Mouse (Mus musculus): ENCODE results near the gene Sfxn5. TPM values are rescaled to one million over a fixed set of nuclear protein-coding genes. Genes with fewer than 3 reads are reported as not detected.

The Sfxn5 gene
- total and polyA plus RNA-seq, 3 experiments, result 1.8 to 3.0 TPM; not detected in 1

- no peak for TF ChIP-seq ELF1 (IDR thresholded peaks at IDR 0.05; ENCODE audit: low read depth, low read length)
- TF ChIP-seq ETS1 (IDR thresholded peaks at IDR 0.05; ENCODE audit: low read depth, low read length), result no peak
- no peak for TF ChIP-seq TAL1 (IDR thresholded peaks at IDR 0.05; ENCODE audit: low read length)
- no peak for TF ChIP-seq RCOR1 (IDR thresholded peaks at IDR 0.05; ENCODE audit: low read depth, low read length)
- no peak for TF ChIP-seq ZC3H11A (IDR thresholded peaks at IDR 0.05; ENCODE audit: low read depth, low read length)
- TF ChIP-seq BHLHE40 (IDR thresholded peaks at IDR 0.05; ENCODE audit: borderline replicate concordance, low read depth, low read length), result no peak
- TF ChIP-seq ZNF384 (IDR thresholded peaks at IDR 0.05; ENCODE audit: low read depth, low read length), result no peak
- no peak for TF ChIP-seq MYB (IDR thresholded peaks at IDR 0.05; ENCODE audit: low read depth, low read length)
- no peak for TF ChIP-seq EP300 (IDR thresholded peaks at IDR 0.05; ENCODE audit: low read depth in 1 of 2, low read length in 2 of 2)
- no peak for TF ChIP-seq USF1 (IDR thresholded peaks at IDR 0.05; ENCODE audit: low read depth, low read length)
- TF ChIP-seq MYC (IDR thresholded peaks at IDR 0.05; ENCODE audit: low read depth, low read length), result no peak
- H3K27ac ChIP-seq (ENCODE audit: control insufficient read depth, low read depth, low read length), result no peak overlapping the region
- H3K27me3 ChIP-seq (ENCODE audit: control insufficient read depth in 1 of 2, insufficient read depth in 2 of 2, low read length in 2 of 2), result no peaks in the 10 kb centered on the region
- no peaks in the 10 kb centered on the region for H3K9me3 ChIP-seq (replicated peaks; ENCODE audit: insufficient read depth, low read length)
- peaks cover 0 to 15% of the 10 kb centered on the region in 2 experiments; a peak in 2 of 4 replicates for H3K36me3 ChIP-seq (ENCODE audit: control insufficient read depth in 1 of 2, insufficient read depth in 2 of 2, low read length in 2 of 2)
- DNase-seq (ENCODE audit: low read depth, low spot score), result no peak
- no peak overlapping the region for H3K4me3 ChIP-seq (ENCODE audit: control insufficient read depth in 1 of 2, insufficient read depth in 1 of 2, low read depth in 2 of 2, low read length in 2 of 2)
- no peak overlapping the region for H3K9ac ChIP-seq (ENCODE audit: control insufficient read depth, low read depth, low read length, poor library complexity, severe bottlenecking)
- H3K79me2 ChIP-seq (ENCODE audit: control insufficient read depth, insufficient read depth, low read length, poor library complexity), result no peaks in the 10 kb centered on the region
- H3K4me1 ChIP-seq (ENCODE audit: control insufficient read depth in 1 of 2, insufficient read depth in 2 of 2, low read length in 2 of 2), result peaks cover 16 to 30% of the 10 kb centered on the region in 2 experiments
Measured at GRCm38 (mm10) chr6:85368166-85368565, 34.9 kb upstream of the Sfxn5 start.

- no peak overlapping the region for H3K27ac ChIP-seq (ENCODE audit: control insufficient read depth, low read depth, low read length)
- no peak for DNase-seq (ENCODE audit: low read depth, low spot score)
- H3K27me3 ChIP-seq (ENCODE audit: control insufficient read depth in 1 of 2, insufficient read depth in 2 of 2, low read length in 2 of 2), result no peaks in the 10 kb centered on the region
- no peak overlapping the region for H3K9ac ChIP-seq (ENCODE audit: control insufficient read depth, low read depth, low read length, poor library complexity, severe bottlenecking)
- no peaks in the 10 kb centered on the region for H3K9me3 ChIP-seq (replicated peaks; ENCODE audit: insufficient read depth, low read length)
- no peak overlapping the region for H3K4me3 ChIP-seq (ENCODE audit: control insufficient read depth in 1 of 2, insufficient read depth in 1 of 2, low read depth in 2 of 2, low read length in 2 of 2)
- H3K79me2 ChIP-seq (ENCODE audit: control insufficient read depth, insufficient read depth, low read length, poor library complexity), result no peaks in the 10 kb centered on the region
- peak; percentile 78 for TF ChIP-seq GATA1 (IDR thresholded peaks at IDR 0.05; ENCODE audit: low read depth, low read length)
- no peak for TF ChIP-seq UBTF (IDR thresholded peaks at IDR 0.05; ENCODE audit: borderline replicate concordance, insufficient read depth, low read depth, low read length)
- H3K4me1 ChIP-seq (ENCODE audit: control insufficient read depth in 1 of 2, insufficient read depth in 2 of 2, low read length in 2 of 2), result peaks cover 16 to 30% of the 10 kb centered on the region in 2 experiments
- H3K36me3 ChIP-seq (ENCODE audit: control insufficient read depth in 1 of 2, insufficient read depth in 2 of 2, low read length in 2 of 2), result peaks cover 0 to 15% of the 10 kb centered on the region in 2 experiments; a peak in 2 of 4 replicates
Measured at GRCm38 (mm10) chr6:85366387-85366786, 33.2 kb upstream of the Sfxn5 start.

GRCm38 (mm10) chr6:85364439-85364838 is 31.2 kb upstream of the Sfxn5 start:
- DNase-seq (ENCODE audit: low read depth, low spot score), result no peak
- Histone ChIP-seq H3K4me1 (ENCODE audit: control insufficient read depth in 1 of 2, insufficient read depth in 2 of 2, low read length in 2 of 2) (peaks cover 13 to 26% of the 10 kb centered on the region in 2 experiments), H3K27me3 (ENCODE audit: control insufficient read depth in 1 of 2, insufficient read depth in 2 of 2, low read length in 2 of 2) (no peaks in the 10 kb centered on the region)

More at GRCm38 (mm10) chr6:85364439-85364838, 31.2 kb upstream of the Sfxn5 start:
- no peaks in the 10 kb centered on the region for H3K79me2 ChIP-seq (ENCODE audit: control insufficient read depth, insufficient read depth, low read length, poor library complexity)
- no peak overlapping the region for H3K9ac ChIP-seq (ENCODE audit: control insufficient read depth, low read depth, low read length, poor library complexity, severe bottlenecking)
- no peak overlapping the region for H3K27ac ChIP-seq (ENCODE audit: control insufficient read depth, low read depth, low read length)
- no peak overlapping the region for H3K4me3 ChIP-seq (ENCODE audit: control insufficient read depth in 1 of 2, insufficient read depth in 1 of 2, low read depth in 2 of 2, low read length in 2 of 2)
- no peak for TF ChIP-seq E2F4 (IDR thresholded peaks at IDR 0.05; ENCODE audit: borderline replicate concordance, low read depth, low read length)
- no peak for TF ChIP-seq ZMIZ1 (IDR thresholded peaks at IDR 0.05; ENCODE audit: low read depth, low read length)
- TF ChIP-seq ZNF384 (IDR thresholded peaks at IDR 0.05; ENCODE audit: low read depth, low read length), result no peak
- TF ChIP-seq NRF1 (IDR thresholded peaks at IDR 0.05; ENCODE audit: insufficient read depth, low read depth, low read length, poor library complexity, severe bottlenecking), result no peak
- TF ChIP-seq POLR2AphosphoS2 (IDR thresholded peaks at IDR 0.05; ENCODE audit: low read length), result no peak
- no peak for TF ChIP-seq SIN3A (IDR thresholded peaks at IDR 0.05; ENCODE audit: low read length)
- TF ChIP-seq EP300 (IDR thresholded peaks at IDR 0.05; ENCODE audit: low read depth in 1 of 2, low read length in 2 of 2), result no peak
- TF ChIP-seq MYC (IDR thresholded peaks at IDR 0.05; ENCODE audit: low read depth, low read length), result no peak
- no peak for TF ChIP-seq MAX (IDR thresholded peaks at IDR 0.05; ENCODE audit: low read length)
- no peak for TF ChIP-seq ZC3H11A (IDR thresholded peaks at IDR 0.05; ENCODE audit: low read depth, low read length)
- TF ChIP-seq JUND (IDR thresholded peaks at IDR 0.05; ENCODE audit: low read depth, low read length), result no peak
- TF ChIP-seq RAD21 (IDR thresholded peaks at IDR 0.05; ENCODE audit: low read depth, low read length), result no peak
- no peak for TF ChIP-seq SMC3 (IDR thresholded peaks at IDR 0.05; ENCODE audit: low read depth, low read length)
- TF ChIP-seq ZKSCAN1 (IDR thresholded peaks at IDR 0.05; ENCODE audit: low read depth, low read length), result no peak
- TF ChIP-seq MXI1 (IDR thresholded peaks at IDR 0.05; ENCODE audit: low read depth, low read length), result no peak
- TF ChIP-seq USF1 (IDR thresholded peaks at IDR 0.05; ENCODE audit: low read depth, low read length), result no peak
- TF ChIP-seq TBP (IDR thresholded peaks at IDR 0.05; ENCODE audit: low read depth, low read length), result no peak
- no peak for TF ChIP-seq MAFK (IDR thresholded peaks at IDR 0.05; ENCODE audit: borderline replicate concordance, low read depth, low read length)
- no peak for TF ChIP-seq MYB (IDR thresholded peaks at IDR 0.05; ENCODE audit: low read depth, low read length)
- H3K9me3 ChIP-seq (replicated peaks; ENCODE audit: insufficient read depth, low read length), result no peaks in the 10 kb centered on the region
- peaks cover 0 to 11% of the 10 kb centered on the region in 2 experiments; a peak in 2 of 4 replicates for H3K36me3 ChIP-seq (ENCODE audit: control insufficient read depth in 1 of 2, insufficient read depth in 2 of 2, low read length in 2 of 2)
